Comparison of ENCODE assay signal across 26 mouse cellular contexts in the genomic region with DNA sequence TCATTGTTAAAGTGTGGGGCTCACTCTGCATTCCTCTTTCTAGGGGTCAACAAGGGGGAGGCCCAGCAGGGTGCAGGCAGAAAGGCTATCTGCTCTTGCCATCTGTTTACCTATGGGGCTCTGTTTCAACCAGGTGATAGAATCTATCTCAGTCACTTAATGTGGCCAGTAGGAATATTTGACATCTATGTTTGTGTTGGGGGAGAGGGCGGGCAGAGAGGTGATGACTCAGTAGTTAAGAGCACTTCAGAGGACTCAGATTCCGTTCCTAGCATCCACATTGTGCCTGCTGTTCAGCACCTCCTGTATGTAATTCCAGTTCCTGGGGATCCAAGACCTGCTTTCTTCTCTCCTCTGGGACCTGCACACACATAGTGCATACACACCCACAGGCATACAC. TPM values are rescaled to one million over a fixed set of nuclear protein-coding genes. Genes with fewer than 3 reads are reported as not detected.
DNase-seq lines count a peak whose midpoint lies in the region; ATAC-seq and TF ChIP-seq lines count a peak whose summit lies in the region.
"Had no signal": no experiment of that assay in that cellular context is flagged by ENCODE, and none has a peak within 500 bp of the region (broad histone marks: within the 10 kb centered on the region; RNA-seq: fewer than 3 reads in every experiment).

No protein-coding gene starts in this region.

- no peaks in the 10 kb centered on the region for H3K9me3 ChIP-seq in lung, embryonic 14.5 days (ENCODE audit: low read depth, low read length)
- H3K9me3 ChIP-seq in lung, embryonic 16.5 days (ENCODE audit: control insufficient read depth, low read length): no peaks in the 10 kb centered on the region
- H3K9me3 ChIP-seq: embryonic facial prominence, embryonic 13.5 days; embryonic facial prominence, embryonic 15.5 days; forebrain, embryonic 10.5 days; forebrain, embryonic 12.5 days had no signal

- no peaks in the 10 kb centered on the region for H3K36me3 ChIP-seq in lung, embryonic 14.5 days (ENCODE audit: insufficient read depth)
- no peaks in the 10 kb centered on the region for H3K36me3 ChIP-seq in lung, embryonic 16.5 days (ENCODE audit: control insufficient read depth, insufficient read depth, low read length)
- H3K36me3 ChIP-seq: embryonic facial prominence, embryonic 13.5 days; embryonic facial prominence, embryonic 15.5 days; forebrain, embryonic 10.5 days; forebrain, embryonic 12.5 days; G1E had no signal

- no peak overlapping the region for H3K4me2 ChIP-seq in lung, embryonic 14.5 days
- no peak overlapping the region for H3K4me2 ChIP-seq in lung, embryonic 16.5 days (ENCODE audit: low read depth, low read length)
- H3K4me2 ChIP-seq: embryonic facial prominence, embryonic 13.5 days; embryonic facial prominence, embryonic 15.5 days; forebrain, embryonic 12.5 days had no signal

- H3K27ac ChIP-seq in lung, embryonic 14.5 days (ENCODE audit: low read depth): 0 out of 2 replicates have a peak overlapping the region, but pooled peaks have one; percentile 44
- peak overlapping the region; percentile 69 for H3K27ac ChIP-seq in lung, embryonic 16.5 days (ENCODE audit: low read length)
- H3K27ac ChIP-seq: embryonic facial prominence, embryonic 13.5 days; embryonic facial prominence, embryonic 15.5 days; forebrain, embryonic 10.5 days; forebrain, embryonic 12.5 days had no signal

- no peak overlapping the region for H3K4me3 ChIP-seq in lung, embryonic 14.5 days (ENCODE audit: low read depth, low read length)
- no peak overlapping the region for H3K4me3 ChIP-seq in lung, embryonic 16.5 days (ENCODE audit: low read length)
- H3K4me3 ChIP-seq: embryonic facial prominence, embryonic 13.5 days; embryonic facial prominence, embryonic 15.5 days; erythroblast, embryonic 14.5 days; forebrain, embryonic 10.5 days; forebrain, embryonic 12.5 days had no signal

- peaks cover 13% of the 10 kb centered on the region for H3K27me3 ChIP-seq in lung, embryonic 14.5 days (ENCODE audit: insufficient read depth, low read length)
- no peaks in the 10 kb centered on the region for H3K27me3 ChIP-seq in lung, embryonic 16.5 days (ENCODE audit: control insufficient read depth, insufficient read depth, low read depth, low read length)
- H3K27me3 ChIP-seq: Patski had no signal

- H3K4me1 ChIP-seq in lung, embryonic 14.5 days (ENCODE audit: insufficient read depth): peaks cover 28% of the 10 kb centered on the region
- peaks cover 70% of the 10 kb centered on the region for H3K4me1 ChIP-seq in lung, embryonic 16.5 days (replicated peaks; ENCODE audit: control insufficient read depth, insufficient read depth, low read length)

- no peak for DNase-seq in lung, embryonic 14.5 days
- DNase-seq in lung, postnatal 4 days: no peak
- DNase-seq in lung, postnatal 36 days: no peak
- DNase-seq in 3T3-L1 (ENCODE audit: low read depth, low spot score): peak; percentile 42
- no peak for DNase-seq in cerebellum, adult 9-11 months
- DNase-seq: adrenal gland, adult 8-10 months; adrenal gland, postnatal 14 days; adrenal gland, postnatal 36 days; B cell, adult 2 months; cerebellum, adult 11-12 months; cerebellum, adult 9-10 months; cerebellum, postnatal 14 days; cerebellum, postnatal 36 days; embryo, embryonic 11 days had no signal

- no peak for ATAC-seq in lung, embryonic 14.5 days (ENCODE audit: insufficient read depth)
- ATAC-seq in lung, embryonic 16.5 days (ENCODE audit: low read depth): no peak
- ATAC-seq: activated CD4-positive, CD25-positive, alpha-beta regulatory T cell, adult 4 months; CD4-positive, CD25-positive, alpha-beta regulatory T cell, adult 4 months; forebrain, embryonic 14.5 days; forebrain, embryonic 16.5 days; Patski had no signal

- WGBS in lung, embryonic 14.5 days: 46% methylated on average over 2 of the region's 2 CpGs
- 52% methylated on average over 2 of the region's 2 CpGs for WGBS in lung, embryonic 16.5 days

- H3K9ac ChIP-seq in lung, embryonic 14.5 days: no peak overlapping the region
- H3K9ac ChIP-seq in lung, embryonic 16.5 days (ENCODE audit: low read length): no peak overlapping the region
- H3K9ac ChIP-seq: embryonic facial prominence, embryonic 13.5 days; embryonic facial prominence, embryonic 15.5 days; forebrain, embryonic 12.5 days had no signal

- no peak for TF ChIP-seq CTCF in lung, embryonic 14.5 days (IDR thresholded peaks at IDR 0.05; ENCODE audit: low read depth)

RNA-seq across cellular contexts. Expression of gene Atoh8, which starts 4.7 kb away (rescaled TPM):
- 18.7 and 19.3 TPM in 2 replicates for polyA plus RNA-seq in lung, embryonic 14.5 days (2014; fragmentation: Nextera tagmentation; extraction: Ambion mirVana)
- 32.2 and 35.3 TPM in 2 replicates for polyA plus RNA-seq in lung, embryonic 16.5 days (2015; fragmentation: Nextera tagmentation; extraction: Ambion mirVana)
- polyA plus RNA-seq: activated CD4-positive, CD25-positive, alpha-beta regulatory T cell, adult 4 months; CD4-positive, CD25-positive, alpha-beta regulatory T cell, adult 4 months; erythroblast, embryonic 14.5 days had no signal
